Mouse (Mus musculus) R1 (cell line): Measurements from ENCODE around the gene Nup155.
"Not testable (repeated sequence)": the region's sequence is repeated elsewhere in the genome, so short reads cannot be mapped to it uniquely, and the experiment has no call there.

ENCODE experiments used
- DNase-seq: peaks from one replicate; pipeline ENCODE4 v3.0.0-alpha.2; 2018; ENCODE audit warnings: low read depth, low spot score

Gene Nup155

DNA sequence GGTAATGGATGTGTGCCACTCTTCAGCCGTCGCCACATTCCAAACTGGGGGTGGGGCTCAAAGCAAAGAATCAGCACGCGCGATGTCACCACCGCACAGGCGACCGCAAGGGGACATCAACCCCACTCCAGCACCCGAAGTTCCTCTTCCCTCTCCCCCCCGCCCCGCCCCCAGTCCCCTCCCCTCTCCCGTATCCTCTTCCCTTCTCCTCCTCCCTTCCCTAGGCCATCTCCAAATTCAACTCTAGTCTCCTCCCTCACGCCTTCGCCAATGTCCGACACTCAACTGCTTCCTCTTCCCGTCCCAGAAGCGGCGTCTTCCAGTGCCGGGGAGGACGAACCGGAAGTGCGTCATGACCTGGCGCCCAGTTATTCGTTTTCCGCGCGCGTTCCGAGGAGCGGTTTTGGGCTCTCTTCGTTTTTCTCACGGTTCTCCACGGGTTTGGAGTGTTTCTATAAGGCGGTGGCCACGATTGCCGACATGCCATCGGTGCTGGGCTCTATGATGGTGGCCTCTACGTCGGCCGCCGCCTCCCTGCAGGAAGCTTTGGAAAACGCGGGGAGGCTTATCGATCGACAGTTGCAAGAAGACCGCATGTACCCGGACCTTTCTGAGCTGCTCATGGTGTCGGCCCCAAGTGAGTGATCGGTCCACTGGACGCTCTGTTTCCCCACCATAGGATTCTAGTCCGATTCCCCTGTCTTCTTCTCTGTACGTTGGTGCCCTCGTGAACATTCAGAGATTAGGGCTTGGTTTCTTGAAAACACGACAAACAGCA, at the start of gene Nup155:
TSS of gene Nup155 (plus strand) at position 308 of the 778 bp plus-strand sequence.
- peak; percentile 100 for DNase-seq

DNA sequence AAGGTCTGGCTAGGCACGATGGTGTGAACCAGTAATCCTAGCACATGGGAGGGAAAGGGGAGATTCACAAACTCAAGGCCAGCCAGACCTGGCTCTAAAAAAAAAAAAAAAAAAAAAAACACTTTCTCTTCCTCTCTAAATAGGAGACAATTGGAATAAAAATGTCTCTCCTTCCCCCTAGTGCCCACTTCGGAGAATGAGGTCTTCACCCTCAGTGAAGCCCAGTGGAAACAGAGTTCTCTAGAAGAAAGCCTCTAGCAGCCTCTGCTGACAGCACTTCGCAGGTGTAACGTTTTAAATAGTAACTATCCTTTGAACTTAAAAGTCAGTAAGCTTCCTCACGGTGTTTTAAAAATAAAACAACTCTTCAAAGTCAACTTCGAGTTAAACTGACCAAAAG, 43.9 kb upstream of the Nup155 start:
- DNase-seq, result no peak

DNA sequence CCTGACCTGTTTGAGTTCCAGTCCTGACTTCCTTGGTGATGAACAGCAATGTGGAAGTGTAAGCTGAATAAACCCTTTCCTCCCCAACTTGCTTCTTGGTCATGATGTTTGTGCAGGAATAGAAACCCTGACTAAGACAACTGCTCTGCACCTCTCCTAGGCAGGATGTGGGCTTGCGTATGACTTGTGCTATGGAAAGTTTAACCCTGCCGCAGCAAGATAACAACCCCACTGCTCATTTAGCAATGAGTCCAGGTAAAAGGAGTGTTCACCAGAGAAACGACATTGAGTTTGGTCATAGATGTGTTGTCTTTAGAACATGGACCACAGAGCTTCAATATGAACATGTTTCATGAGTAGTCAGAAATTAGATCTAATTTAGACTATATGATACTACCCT, 35.9 kb upstream of the Nup155 start:
- not testable (repeated sequence) for DNase-seq

DNA sequence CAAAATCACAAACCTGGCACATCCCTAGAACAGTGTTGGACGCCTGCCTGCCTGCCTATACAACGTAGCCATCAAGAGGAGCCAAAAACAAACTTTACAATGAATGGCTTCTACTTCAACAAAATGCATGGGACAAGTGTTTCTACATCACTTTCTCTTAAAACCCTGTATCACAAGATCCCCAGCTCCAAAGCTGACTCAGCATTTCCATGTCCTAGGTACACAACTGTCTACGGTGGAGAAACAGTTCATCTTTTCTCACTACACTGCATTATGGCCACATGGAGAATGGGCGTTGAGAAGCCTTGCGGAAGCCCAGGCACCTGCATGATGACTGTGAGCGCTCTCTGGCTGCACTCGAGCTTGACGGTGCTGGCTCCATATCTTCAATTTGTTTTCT, 26.9 kb upstream of the Nup155 start:
- no peak for DNase-seq

DNA sequence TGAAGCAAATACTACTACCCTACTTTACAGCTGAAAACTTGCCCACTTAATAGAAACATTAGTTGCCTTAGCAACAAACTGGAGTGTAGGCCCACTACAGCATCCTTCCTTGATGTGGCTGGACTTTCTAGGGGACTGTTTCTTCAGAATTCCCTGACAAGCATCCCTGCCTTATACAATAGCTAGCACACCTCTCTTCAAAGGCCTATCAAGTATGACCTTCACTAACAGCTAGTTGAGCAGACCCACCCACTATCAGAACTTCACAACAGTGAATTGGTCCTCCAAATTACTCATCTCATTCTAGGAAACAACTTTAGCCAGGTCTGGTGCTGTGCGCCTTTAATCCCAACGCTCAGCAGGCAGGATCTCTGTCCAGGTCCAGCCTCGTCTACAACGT, 21.8 kb upstream of the Nup155 start:
- DNase-seq, result peak; percentile 47

DNA sequence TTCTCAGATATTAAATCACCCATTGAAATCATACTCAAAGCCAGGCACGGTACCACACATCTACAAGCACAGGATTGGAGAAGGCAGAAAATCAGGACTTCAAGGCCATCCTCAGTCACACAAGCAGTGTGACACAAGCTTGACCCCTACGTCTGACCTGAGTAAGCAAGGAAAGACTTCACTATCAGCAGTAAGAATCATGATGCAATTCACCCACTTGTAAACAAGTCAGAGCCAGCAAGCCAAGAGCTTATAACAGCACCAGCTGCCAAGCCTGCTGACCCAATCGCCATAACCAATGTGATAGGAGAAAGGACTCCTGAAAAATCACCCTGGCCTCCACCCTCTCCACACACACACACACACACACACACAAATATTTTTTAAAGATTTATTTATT, 20.4 kb upstream of the Nup155 start:
- DNase-seq, result no peak

DNA sequence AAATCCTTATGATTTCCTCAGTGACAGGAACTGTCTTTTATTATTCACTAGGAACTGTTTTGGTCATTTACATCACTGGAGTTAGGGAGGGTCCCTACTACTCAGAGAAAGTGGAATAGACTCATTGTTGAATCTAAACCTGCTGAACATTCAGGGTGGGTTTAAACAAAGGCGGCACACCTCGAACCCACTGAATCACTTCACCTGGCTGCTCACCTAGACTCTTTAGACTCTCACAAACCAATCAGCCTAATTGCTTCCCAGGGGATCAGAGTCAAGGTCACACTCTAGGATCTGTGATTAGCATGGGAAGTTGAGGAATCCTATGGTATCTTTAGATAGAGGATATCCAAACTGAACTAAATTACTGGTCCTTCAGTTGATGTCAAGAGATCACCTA, 18.4 kb upstream of the Nup155 start:
- peak; percentile 62 for DNase-seq

DNA sequence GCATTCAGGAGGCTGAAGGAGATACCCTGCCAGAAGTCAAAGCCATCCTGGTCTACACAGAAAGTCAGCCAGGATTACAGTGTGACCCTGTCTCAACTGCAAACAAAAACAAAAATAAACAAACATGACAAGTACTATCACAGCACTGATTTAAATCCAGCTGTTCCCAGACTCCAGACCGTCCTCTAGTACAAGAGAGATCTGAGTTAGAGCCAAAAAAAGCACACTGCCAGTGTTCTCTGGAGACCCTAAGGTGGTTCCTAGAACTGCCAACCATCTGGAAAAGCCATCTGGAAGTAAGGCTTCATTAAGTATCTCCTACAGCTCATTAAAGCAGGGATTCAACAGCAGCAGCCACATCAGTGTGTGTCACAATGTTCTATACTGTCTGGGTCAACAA, 16.4 kb upstream of the Nup155 start:
- DNase-seq, result not testable (repeated sequence)

DNA sequence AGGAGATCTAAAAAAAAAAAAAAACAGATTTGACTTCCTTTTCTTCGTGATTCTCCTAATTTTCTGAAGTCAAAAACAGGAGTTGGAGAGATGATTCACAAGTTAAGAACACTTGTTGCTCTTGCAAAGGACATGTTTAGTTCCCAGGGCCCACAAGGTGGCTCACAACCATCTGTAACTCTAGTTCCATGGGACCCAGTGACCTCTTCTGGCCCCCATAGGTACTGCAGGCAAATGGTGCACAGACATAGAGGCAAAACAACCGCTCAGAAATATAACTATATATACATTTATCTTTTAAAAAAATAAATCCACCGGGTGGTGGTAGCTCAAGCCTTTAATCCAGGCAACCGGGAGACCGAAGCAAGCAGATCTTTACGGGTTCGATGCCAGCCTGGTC, 11.2 kb upstream of the Nup155 start:
- DNase-seq, result peak; percentile 94

DNA sequence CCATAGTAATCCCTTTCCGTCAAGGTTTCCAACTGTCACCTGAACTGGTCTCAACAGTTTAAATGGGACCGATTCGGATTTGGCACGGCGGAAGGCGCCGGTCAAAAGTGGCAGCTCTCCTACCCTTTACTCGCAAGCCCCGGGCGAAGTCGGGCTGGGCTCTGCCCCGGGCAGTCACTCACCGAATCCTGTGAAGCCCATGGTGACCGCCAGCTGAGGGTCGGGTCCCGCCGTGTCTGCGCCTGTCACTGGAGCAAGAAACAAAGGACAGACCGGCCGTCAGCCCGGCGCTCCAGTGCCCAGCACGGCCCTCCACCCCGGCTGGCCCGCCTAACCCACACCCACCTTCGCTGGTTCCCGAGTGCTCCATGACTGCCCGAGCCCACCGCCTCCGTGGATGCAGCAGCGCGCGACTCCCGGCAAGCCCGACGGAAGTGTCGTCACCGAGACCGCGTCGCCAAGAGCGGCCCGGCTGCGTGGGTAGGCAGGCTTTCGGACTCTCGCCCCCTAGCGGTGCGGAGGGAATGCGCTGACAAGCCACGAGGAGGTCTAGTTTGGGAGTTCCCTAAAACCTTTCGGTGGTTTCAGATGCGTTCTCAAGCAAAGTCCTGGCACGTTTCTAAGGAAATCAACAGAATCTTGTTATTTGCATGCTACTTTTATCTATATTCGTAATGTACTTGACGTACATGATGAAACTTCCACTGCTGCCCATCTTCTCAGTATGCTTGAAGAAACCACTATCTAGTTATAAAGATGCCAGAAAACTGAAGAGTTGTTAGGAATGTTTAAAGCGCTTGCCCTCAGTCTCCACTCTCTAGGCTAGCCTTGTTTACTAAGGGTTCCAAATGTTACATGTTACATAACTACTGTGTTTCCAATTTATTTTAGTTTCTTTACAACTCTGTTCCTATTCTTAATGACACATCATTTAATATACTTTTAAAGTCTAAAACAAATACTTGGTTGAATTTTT, 10.0 kb upstream of the Nup155 start, which contains the start of gene Wdr70:
TSS of gene Wdr70 (minus strand) at position 436 of the 976 bp plus-strand sequence.
- DNase-seq, result peak; percentile 96

DNA sequence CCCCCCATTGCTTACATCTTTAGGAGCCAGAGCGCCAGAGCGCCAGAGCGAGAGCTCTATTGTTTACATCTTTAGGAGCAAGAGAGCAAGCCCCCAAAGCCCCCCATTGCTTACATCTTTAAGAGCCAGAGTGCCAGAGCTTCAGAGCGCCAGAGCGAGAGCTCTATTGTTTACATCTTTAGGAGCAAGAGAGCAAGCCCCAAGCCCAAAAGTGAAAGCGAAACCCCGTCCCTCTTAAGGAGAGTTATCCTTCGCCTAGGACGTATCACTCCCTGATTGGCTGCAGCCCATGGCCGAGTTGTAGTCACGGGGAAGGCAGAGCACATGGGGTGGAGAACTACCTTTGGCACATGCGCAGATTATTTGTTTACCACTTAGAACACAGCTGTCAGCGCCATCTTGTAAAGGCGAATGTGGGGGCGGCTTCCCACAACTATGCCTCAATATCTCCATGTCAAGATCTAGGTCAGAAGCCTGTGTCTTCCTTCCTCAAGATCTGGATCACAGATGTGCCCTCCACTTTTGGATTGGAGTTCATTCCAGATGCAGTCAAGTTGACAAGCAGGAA, 7.0 kb upstream of the Nup155 start:
- DNase-seq, result peak; percentile 38

DNA sequence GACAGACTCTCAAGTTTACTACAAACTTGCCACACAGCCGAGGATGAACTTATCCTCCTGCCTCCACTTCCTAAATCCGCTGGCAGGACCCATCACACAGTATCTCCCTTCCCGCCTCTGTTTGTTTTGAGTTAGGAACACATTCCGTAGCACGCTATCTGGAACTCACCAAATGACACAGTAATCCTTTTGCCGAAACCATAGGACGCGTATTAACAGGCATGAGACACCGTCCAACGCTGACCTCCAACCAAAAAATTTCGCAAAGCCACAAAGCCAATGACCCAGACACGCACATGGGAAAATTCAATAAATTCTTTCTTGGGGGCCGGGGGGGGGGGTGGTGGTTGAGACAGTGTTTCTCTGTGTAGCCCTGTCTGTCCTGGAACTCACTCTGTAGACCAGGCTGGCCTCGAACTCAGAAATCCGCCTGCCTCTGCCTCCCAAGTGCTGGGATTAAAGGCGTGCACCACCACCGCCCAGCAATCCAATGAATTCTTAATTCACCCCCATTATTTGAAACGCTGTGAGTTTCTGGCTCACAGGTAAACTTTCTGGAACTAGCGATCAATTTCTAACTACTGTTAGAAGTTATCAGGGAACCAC, 610 bp upstream of the Nup155 start:
- DNase-seq, result peak; percentile 25

DNA sequence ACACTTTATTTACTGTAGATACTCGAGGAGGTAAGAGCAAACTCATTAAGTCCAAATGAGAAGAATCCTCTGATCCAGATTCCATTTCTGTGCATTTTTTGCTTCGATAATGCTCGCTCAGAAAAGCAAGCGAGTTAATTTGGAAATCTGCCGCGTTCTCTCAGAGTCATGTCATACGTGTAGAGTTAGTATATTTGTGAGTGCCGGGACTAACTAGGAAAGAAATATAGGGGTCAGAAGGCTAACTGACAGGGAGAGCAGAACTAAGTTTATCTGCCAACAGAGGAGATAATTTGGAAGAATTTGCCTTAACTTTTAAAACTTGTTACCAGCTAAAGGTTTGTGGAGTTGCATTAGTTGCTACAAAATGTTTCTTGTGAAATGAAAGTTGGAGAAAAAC, 709 bp downstream of the Nup155 start:
- DNase-seq, result no peak

DNA sequence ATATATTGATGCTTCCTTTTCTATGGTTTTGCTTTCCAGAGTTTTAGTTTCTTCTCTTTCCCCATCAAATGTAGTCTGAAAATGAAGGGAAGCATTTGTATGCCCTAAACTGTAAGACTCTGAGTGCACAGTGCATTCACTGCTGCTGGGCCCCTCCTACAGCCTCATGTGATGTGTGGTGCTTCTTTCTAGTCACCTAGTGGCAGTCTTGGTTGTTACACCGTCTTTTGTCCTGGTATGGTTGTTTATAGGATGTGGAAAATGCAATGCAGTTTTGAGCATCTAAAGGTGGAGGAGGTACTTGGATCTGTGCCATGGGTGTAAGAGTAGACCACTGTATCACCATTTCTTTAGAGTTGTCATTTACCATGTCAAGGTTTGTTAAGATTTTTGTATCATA, 20.2 kb downstream of the Nup155 start:
- DNase-seq, result peak; percentile 89

DNA sequence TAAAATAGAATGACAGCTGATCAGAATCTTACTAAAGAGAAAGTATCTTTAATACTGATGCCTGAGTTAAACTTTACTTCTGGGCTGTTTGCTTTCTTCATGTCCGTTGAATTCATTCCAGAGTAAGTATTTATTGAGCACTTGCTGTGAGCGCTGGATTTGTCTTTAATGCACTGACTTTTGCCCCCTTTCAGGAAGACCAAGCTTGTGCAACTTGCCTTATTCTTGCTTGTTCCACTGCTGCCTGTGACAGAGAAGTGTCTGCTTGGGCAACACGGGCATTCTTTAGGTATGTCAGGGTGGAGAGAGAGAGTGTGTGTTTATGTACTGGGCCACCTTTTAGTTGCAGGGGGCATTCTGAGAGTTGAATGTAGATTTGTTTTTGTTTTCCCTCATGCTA, 22.2 kb downstream of the Nup155 start:
- DNase-seq, result no peak

DNA sequence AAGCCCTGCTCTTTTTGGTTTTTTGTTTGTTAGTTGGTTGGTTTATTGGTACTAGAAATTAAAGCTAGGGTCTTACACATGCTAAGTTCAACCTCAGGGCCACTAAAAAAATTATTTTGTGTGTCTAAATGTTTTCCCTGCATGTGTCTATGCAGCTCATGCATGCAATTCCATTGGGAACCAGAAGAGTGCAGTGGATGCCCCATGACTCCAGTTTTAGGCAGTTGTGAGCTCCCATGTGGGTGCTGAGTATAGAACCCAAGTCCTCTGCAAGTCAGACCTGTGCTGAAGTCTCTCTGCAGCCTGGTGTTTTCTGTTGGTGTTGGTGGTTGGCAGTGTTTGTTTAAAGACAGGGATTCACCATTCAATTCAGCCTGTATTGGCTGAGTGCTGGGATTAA, 22.7 kb downstream of the Nup155 start:
- DNase-seq, result peak; percentile 51

DNA sequence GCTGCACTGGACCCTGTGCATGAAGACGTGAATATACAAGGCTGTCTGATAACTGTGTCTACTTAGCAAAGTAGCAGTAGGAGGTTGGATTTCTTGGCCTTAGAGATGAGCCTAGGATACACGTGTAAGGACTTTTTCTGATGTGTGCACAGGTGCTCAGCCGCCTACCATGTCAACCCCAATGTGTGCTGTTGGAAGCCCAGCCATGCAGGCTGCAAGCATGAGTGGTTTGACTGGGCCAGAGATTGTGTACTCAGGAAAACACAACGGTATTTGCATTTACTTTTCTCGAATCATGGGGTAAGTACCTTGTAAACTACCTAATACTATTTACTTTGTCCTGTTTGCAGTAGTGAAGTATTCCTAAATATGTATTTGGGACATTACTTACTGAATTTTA, 26.5 kb downstream of the Nup155 start:
- no peak for DNase-seq

DNA sequence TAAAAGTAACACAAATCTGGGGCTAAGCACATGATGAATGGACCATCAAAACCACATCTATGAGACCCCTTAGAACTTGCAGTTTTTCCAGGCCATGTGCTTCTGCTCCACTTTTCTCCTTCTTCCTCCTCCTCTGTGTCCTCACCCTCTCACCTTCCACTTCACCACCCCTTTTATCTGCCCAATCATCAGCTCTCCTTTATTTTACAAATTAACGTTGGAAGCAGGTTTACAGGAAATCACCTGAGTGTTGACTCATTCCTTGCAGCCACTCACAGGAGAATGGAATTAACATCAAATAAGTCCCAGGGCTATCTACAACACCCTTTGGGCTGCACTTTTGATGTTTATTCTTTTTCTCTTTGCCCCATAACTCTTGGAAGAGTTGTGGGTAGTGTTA, 52.8 kb downstream of the Nup155 start:
- peak; percentile 73 for DNase-seq

DNA sequence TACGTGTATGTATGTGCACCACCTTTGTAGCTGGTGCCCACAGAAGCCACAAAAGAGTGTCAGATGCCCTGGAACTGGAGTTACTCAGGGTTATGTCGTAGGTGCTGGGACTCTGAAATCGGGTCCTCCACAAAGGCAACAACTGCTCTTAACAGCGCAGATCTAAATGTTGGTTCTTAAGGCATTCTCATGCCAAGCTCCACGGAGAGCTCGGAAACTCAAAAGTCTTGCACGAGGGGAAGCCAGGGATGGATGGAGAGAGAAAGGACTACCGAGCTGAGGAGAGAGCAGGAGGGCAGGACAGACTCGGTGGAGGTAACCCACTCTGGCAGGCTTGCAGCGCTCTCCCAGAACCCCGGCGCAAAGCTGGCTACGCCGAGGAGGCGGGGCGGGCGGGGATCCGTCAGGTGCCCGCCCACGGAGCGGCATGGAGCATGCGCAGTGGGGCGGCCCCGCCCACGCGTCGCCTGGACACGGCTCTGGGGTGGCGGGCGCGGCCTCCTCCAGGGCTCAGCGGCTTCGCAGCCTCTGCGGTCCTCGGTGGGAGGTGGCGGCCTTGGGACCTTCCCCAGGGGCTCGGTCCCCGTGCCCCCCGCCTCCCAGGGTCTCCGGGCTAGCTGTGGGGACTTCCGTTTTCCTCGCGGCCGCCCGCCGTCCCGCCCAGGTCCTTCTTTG, 59.7 kb downstream of the Nup155 start, which contains the start of gene Cplane1:
TSS of gene Cplane1 (plus strand) at position 516 of the 675 bp plus-strand sequence.
- DNase-seq, result peak; percentile 90

DNA sequence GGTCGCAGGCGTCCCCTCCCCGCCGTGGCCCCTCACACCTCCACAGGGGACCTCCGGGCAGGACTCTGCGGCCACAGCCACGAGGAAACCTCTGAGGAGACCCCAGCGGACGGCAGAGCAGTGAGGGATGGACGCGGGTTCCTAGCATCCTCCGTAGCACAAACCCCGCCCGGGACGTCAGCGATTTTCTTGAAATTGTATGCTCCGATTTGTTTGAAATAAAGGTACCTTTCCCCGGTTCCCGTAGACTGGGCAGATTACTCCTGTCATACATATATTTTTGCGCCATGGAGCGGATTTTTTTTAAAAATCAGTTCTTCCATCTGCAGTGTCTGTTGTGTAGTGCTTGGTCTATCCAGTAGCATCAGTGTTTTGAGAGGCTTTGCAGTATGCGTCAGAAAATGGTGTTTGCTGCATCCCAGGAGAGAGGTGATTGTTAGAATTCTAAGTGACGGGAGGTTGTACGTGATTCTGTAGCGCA, 60.2 kb downstream of the Nup155 start:
- DNase-seq, result no peak

DNA sequence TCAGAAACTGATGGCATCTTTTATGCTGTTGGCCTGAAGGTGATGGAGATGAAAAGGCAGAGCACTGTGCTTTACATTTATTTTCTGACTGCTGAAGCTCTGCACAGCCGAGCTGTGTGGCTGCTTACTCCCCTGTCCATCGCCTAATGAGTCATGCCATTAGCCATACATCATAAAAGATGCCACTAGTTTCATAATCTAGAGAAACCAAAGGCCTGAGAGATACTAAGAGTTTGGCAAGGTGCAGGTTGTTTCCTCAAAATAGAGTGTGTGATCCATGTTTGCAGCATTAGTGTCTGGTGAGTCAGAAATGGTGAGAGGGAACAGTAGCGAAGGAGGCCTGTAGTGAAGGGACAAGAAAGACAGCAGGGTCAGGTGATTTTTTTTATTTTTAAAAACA, 80.5 kb downstream of the Nup155 start:
- DNase-seq, result no peak
